Mouse (Mus musculus) heart, embryonic 13.5 days (tissue): ENCODE results near the gene Ifitm2. TPM values are rescaled to one million over a fixed set of nuclear protein-coding genes. Genes with fewer than 3 reads are reported as not detected.
A peak's percentile ranks its signal among the peaks of the same experiment; 100 is the strongest.

ENCODE experiments used
- ATAC-seq: fragments of 200-750 bp; cut with Nextera tagmentation; 2 replicates; pipeline ENCODE4 v1.8.0; 2017; ENCODE audit warnings: moderate TSS enrichment; ENCODE audit not compliant: insufficient number of reproducible peaks, low FRiP score, low TSS enrichment; ENCODE audit errors: extremely low read depth
- H3K27ac ChIP-seq: fragments of 300-500 bp; sonication (generic); replicated peaks from 2 replicates; pipeline ENCODE4 v1.5.1; 2015; ENCODE audit warnings: moderate library complexity, mild to moderate bottlenecking, inconsistent platforms
- H3K27me3 ChIP-seq: fragments of 300-500 bp; sonication (generic); replicated peaks from 2 replicates; pipeline ENCODE4 v1.6.1; 2015; ENCODE audit warnings: mild to moderate bottlenecking, inconsistent platforms
- H3K36me3 ChIP-seq: fragments of 300-500 bp; sonication (generic); 2 replicates; pipeline ENCODE4 v1.6.1; 2015; ENCODE audit warnings: mild to moderate bottlenecking, inconsistent platforms
- H3K4me1 ChIP-seq: fragments of 300-500 bp; sonication (generic); 2 replicates; pipeline ENCODE4 v1.6.1; 2015; ENCODE audit warnings: inconsistent platforms
- H3K4me2 ChIP-seq: fragments of 300-500 bp; sonication (generic); 2 replicates; pipeline ENCODE4 v1.6.1; 2015; ENCODE audit warnings: inconsistent platforms, mild to moderate bottlenecking, moderate library complexity
- H3K4me3 ChIP-seq: fragments of 300-500 bp; sonication (generic); 2 replicates; pipeline ENCODE4 v1.5.1; 2015; ENCODE audit warnings: moderate library complexity, mild to moderate bottlenecking, inconsistent platforms
- H3K9ac ChIP-seq: fragments of 300-500 bp; sonication (generic); 2 replicates; pipeline ENCODE4 v1.6.1; 2015; ENCODE audit warnings: inconsistent platforms, mild to moderate bottlenecking, moderate library complexity
- H3K9me3 ChIP-seq: fragments of 300-500 bp; sonication (generic); 2 replicates; pipeline ENCODE4 v1.6.1; 2016; ENCODE audit warnings: inconsistent platforms
- WGBS: fragments of 180-500 bp; shearing (Covaris S2); methylation state at CpG from one replicate; pipeline ENCODE4 v1.1.7; 2015; ENCODE audit warnings: mixed read lengths; 5-methylcytosine and 5-hydroxymethylcytosine counted together
- polyA plus RNA-seq: library from polyadenylated mRNA; unstranded; fragments of >200 nt; fragmentation: Nextera tagmentation; extraction: Ambion mirVana; gene quantifications from 2 replicates; pipeline ENCODE4 v1.2.1, GENCODE M21; 2015

Gene Ifitm2
- polyA plus RNA-seq = 505 and 535 TPM in 2 replicates

DNA sequence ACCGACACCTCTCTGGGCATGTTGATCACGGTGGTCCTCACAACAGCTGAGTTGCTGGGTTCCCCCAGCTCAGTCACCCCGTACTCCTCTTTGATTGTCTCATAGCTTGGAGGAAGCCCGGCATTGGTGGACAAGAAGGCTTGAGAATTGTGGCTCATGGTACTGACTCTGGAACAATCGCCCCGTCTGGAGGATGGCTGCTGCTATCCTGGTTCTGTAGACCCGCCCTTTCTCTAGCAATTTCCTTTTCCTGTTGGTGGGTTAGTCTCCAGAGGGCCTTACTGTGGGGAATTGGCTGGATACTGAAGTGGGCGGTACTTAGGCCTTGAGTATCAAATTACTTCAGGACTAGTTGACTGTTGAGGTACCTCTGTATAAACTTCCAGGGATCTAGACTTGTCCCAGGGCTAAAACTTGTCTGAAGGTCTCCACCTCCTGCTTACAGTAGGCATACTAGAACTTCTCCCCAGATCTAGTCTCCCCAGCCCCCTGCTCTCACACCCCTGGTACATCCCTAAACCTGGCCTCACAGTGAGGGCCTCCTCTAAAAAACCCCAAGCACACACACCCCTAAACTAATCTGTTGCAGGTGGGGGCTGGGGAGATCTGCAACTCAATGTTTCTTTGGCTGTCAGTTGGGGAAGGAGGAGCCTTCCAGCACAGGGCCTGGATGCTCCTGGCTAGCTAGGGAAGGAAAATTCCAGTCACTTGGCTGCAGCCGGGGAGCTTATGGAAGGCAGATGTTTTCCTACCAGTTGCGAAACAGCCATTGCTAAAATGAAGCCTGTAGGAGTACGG, at the start of gene Ifitm2, which contains the start of gene Gm45717:
Gene Ifitm2, minus strand, starts transcription at position 230 of the 798 bp plus-strand sequence.
Gene Gm45717, minus strand, starts transcription at position 180 of the 798 bp plus-strand sequence.
- H3K9me3 ChIP-seq = no peaks in the 10 kb centered on the region
- WGBS = 6% methylated on average over 11 of the region's 11 CpGs
- ATAC-seq = peak; percentile 60; the same call in 1 of the 2 replicates
- H3K36me3 ChIP-seq = 0 out of 2 replicates have a peak, but pooled peaks cover 9% of the 10 kb centered on the region
- peak within 1 kb of the TSS; percentile 75 for H3K4me2 ChIP-seq
- peaks cover 45% of the 10 kb centered on the region for H3K4me1 ChIP-seq
- peak within 1 kb of the TSS; percentile 94 for H3K27ac ChIP-seq
- H3K4me3 ChIP-seq = peak within 1 kb of the TSS; percentile 68
- peak within 1 kb of the TSS; percentile 86 for H3K9ac ChIP-seq
- peaks cover 11% of the 10 kb centered on the region for H3K27me3 ChIP-seq

DNA sequence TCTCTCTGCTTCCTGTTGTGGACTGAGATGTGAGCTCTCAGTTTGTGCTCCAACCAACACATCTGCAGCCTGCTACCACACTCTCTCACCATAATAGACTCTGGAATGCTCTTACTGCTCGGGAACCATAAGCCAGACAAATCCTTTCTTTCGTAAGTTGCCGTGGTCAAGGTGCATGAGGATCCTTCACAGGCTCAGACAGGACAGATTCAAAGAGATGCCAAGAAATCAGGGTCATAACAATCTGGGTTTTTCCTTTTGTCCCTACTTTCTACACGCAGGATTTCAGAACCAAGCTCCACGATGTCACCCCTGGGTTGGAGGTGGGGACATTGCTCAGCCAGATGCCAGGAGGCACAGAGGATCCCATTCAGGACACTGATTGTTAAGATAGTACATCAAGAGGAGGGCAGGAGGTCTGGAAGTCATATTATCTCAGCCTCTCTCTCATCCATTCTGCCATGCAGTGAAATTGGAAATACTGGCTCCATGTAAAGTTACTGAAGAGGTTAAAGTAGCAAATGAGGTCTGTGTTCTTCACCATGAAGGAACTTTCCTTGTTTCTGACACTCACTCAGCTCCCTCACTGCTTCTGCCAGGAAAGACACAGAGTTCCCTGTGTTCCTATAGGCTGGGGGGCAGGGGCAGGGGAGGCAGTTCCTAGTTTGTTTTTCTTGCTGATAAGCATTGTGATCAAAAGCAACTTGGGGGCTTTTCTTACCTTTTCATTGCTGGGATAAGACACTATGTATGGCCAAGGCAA, 47.6 kb upstream of the Ifitm2 start:
- no peak overlapping the region for H3K27ac ChIP-seq
- ATAC-seq = no peak
- peaks cover 7% of the 10 kb centered on the region for H3K27me3 ChIP-seq
- no peak overlapping the region for H3K9ac ChIP-seq
- no peaks in the 10 kb centered on the region for H3K36me3 ChIP-seq
- no peaks in the 10 kb centered on the region for H3K9me3 ChIP-seq
- WGBS = 69% methylated on average over 5 of the region's 5 CpGs
- no peak overlapping the region for H3K4me3 ChIP-seq
- H3K4me1 ChIP-seq = peaks cover 3% of the 10 kb centered on the region; the same call in 1 of the 2 replicates
- no peak overlapping the region for H3K4me2 ChIP-seq

- 67% methylated on average over 15 of the region's 15 CpGs for WGBS
- H3K4me1 ChIP-seq = no peaks in the 10 kb centered on the region
- no peaks in the 10 kb centered on the region for H3K9me3 ChIP-seq
- ATAC-seq = no peak
- no peaks in the 10 kb centered on the region for H3K36me3 ChIP-seq
- no peaks in the 10 kb centered on the region; the same call in 1 of the 2 replicates for H3K27me3 ChIP-seq
- no peak overlapping the region for H3K9ac ChIP-seq
- H3K4me2 ChIP-seq = no peak overlapping the region
- H3K27ac ChIP-seq = no peak overlapping the region
- no peak overlapping the region for H3K4me3 ChIP-seq
Observed at GRCm38 (mm10) chr7:141000881-141001708, 45.3 kb upstream of the Ifitm2 start.

DNA sequence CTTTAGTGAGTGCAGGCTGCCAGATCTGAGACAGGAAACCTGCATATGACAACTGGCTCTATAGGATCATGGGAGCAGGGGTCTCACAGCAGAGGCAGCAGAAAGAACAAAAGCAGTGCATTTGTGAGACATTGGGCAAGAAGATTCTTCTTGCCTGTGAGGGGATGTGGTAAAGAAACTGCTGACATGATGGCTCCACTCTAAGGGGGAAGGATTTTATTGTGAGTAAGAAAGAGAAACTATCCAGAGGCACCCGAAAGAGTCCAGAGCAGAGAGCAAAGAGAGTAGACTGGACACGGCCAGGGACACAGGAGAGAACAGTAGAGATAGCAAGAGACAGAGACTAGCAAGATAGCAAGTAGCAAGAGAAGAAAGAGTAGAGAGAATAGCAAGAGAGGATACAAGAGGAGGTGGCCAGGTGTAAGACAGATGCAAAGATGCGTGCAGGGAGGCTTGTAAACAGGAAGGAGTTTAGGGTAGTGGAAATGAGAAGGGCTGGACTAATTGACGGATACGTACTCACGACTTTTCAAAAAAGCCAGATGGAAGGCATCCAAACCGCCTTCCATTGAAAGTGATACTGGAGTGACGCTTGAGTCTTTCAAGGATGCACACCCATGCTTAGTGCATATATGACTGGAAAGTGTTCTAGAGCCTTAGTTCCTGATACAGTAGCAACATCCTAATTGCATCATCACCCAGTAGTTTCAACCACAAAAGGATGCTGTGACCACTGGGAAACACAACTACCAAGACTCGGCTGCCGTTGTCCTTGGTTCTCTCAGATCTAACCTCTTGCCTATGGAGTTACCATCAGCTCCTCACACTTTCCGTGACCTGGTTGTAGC, 43.3 kb upstream of the Ifitm2 start:
- 78% methylated on average over 11 of the region's 11 CpGs for WGBS
- H3K27ac ChIP-seq = no peak overlapping the region
- no peak overlapping the region for H3K9ac ChIP-seq
- no peak overlapping the region for H3K4me3 ChIP-seq
- ATAC-seq = no peak
- no peak overlapping the region for H3K4me2 ChIP-seq
- H3K36me3 ChIP-seq = no peaks in the 10 kb centered on the region
- no peaks in the 10 kb centered on the region for H3K9me3 ChIP-seq
- no peaks in the 10 kb centered on the region for H3K4me1 ChIP-seq
- H3K27me3 ChIP-seq = no peaks in the 10 kb centered on the region; the same call in 1 of the 2 replicates

DNA sequence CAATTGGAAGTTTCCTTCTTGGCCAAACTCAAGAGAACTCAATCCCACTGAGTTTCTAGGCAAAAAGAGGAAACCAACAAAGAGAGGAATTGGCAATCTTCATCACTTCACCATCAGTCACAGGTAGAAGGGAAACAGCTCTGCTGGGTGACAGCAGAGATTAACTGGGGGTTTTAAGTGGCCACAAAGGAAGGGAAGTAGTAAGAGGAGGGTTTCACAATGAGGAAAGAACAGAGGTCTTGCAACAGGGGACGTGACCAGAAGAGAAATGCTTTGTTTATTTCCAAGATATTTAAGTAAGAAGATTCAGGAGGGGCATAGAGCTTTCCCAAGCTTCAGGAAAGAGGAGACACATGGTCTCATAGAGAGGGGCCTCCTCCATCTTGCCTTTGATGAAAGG, 42.0 kb upstream of the Ifitm2 start:
- ATAC-seq = no peak

DNA sequence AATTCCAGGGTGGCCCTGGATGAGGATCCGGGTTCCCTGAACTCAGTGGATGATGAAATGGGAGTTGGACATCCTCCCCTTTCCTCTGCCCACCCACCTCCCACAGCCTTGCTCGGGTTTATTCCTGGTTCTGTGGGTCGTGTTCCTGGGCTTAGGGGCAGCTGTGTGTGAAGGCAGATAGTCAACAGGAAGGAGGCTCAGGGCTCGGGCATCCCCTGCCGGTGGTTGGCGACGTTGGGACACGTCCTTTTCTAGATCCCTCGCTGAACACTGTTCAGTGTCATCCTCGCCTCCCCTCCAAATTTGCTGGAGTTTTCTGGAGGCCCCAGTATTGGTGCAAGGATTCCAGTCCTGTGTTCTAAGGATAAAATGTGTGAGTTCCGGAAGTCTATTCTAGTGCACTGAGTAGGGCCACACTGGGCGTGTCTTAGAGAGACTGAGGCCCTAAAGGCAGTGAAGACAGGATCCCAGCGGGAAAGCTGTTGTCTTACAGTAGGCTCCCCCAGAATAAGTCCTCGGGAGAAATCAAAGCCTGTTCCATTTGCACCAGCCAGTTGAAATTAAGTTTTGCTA, 35.4 kb upstream of the Ifitm2 start:
- Histone ChIP-seq H3K27me3 (peaks cover 11% of the 10 kb centered on the region; the same call in 1 of the 2 replicates), H3K9me3 (no peaks in the 10 kb centered on the region), H3K4me1 (no peaks in the 10 kb centered on the region), H3K9ac (no peak overlapping the region), H3K4me2 (no peak overlapping the region), H3K27ac (no peak overlapping the region), H3K36me3 (no peaks in the 10 kb centered on the region), H3K4me3 (no peak overlapping the region)
- WGBS = 73% methylated on average over 14 of the region's 14 CpGs
- ATAC-seq = no peak

More for the DNA sequence above, 42.0 kb upstream of the Ifitm2 start:
- no peaks in the 10 kb centered on the region for H3K4me1 ChIP-seq
- H3K9me3 ChIP-seq = no peaks in the 10 kb centered on the region
- H3K4me3 ChIP-seq = no peak overlapping the region
- no peak overlapping the region for H3K9ac ChIP-seq
- 27% methylated on average over 1 of the region's 1 CpGs for WGBS
- H3K36me3 ChIP-seq = no peaks in the 10 kb centered on the region
- H3K27me3 ChIP-seq = no peaks in the 10 kb centered on the region; the same call in 1 of the 2 replicates
- H3K27ac ChIP-seq = no peak overlapping the region
- H3K4me2 ChIP-seq = no peak overlapping the region

DNA sequence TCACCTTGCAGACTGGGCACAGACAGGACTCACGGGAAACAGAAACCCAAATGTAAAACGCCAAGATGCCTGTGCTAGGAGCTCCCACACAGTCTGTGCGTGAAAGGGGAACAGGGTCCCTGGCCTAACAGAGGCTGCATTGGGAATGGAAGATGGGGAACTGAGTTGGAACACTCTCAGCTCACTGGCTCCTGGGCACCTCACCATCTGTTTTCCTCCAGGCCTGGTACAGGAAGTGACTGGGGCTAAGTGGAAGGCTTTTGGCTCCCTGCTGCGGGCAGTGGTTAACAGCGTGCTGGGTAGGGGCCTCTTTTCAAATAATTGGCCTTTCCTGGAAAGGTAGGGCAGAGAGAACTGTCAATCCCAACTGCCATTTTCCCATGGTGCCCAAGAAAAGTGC, 34.8 kb upstream of the Ifitm2 start:
- Histone ChIP-seq H3K36me3 (no peaks in the 10 kb centered on the region), H3K4me1 (no peaks in the 10 kb centered on the region), H3K9ac (no peak overlapping the region), H3K9me3 (no peaks in the 10 kb centered on the region), H3K27ac (no peak overlapping the region), H3K4me2 (no peak overlapping the region), H3K4me3 (no peak overlapping the region), H3K27me3 (peaks cover 11% of the 10 kb centered on the region; the same call in 1 of the 2 replicates)
- no peak for ATAC-seq
- WGBS = 54% methylated on average over 5 of the region's 5 CpGs

GRCm38 (mm10) chr7:140990185-140990584, 34.4 kb upstream of the Ifitm2 start:
- ATAC-seq = no peak
- WGBS = 58% methylated on average over 6 of the region's 6 CpGs

GRCm38 (mm10) chr7:140989022-140989421, 33.2 kb upstream of the Ifitm2 start:
- peaks cover 12% of the 10 kb centered on the region; the same call in 1 of the 2 replicates for H3K27me3 ChIP-seq
- no peak overlapping the region for H3K4me3 ChIP-seq
- no peak for ATAC-seq
- H3K9me3 ChIP-seq = no peaks in the 10 kb centered on the region
- no peak overlapping the region for H3K27ac ChIP-seq
- H3K9ac ChIP-seq = no peak overlapping the region
- H3K4me2 ChIP-seq = no peak overlapping the region
- H3K36me3 ChIP-seq = no peaks in the 10 kb centered on the region
- H3K4me1 ChIP-seq = no peaks in the 10 kb centered on the region
- 62% methylated on average over 4 of the region's 4 CpGs for WGBS

More at GRCm38 (mm10) chr7:140990185-140990584, 34.4 kb upstream of the Ifitm2 start:
- no peak overlapping the region for H3K4me2 ChIP-seq
- H3K27me3 ChIP-seq = peaks cover 11% of the 10 kb centered on the region; the same call in 1 of the 2 replicates
- no peak overlapping the region for H3K9ac ChIP-seq
- H3K27ac ChIP-seq = no peak overlapping the region
- no peak overlapping the region for H3K4me3 ChIP-seq
- H3K36me3 ChIP-seq = no peaks in the 10 kb centered on the region
- H3K9me3 ChIP-seq = no peaks in the 10 kb centered on the region
- no peaks in the 10 kb centered on the region for H3K4me1 ChIP-seq
